Mouse (Mus musculus) ES-Bruce4 (cell line): ENCODE measurements at regions not wholly inside any gene's neighbourhood (a gene's known extent, or its start where the extent isn't known, plus 50 kb on each side); places are given as distances from the start of the nearest gene placed in this dataset.

Experiments used
- CTCF ChIP-seq: IDR thresholded peaks from one replicate; pipeline ENCODE4 v1.8.1; 2011; ENCODE audit warnings: low read depth, low read length
- POLR2A ChIP-seq: IDR thresholded peaks from one replicate; pipeline ENCODE4 v1.8.1; 2011; ENCODE audit warnings: low read length; ENCODE audit not compliant: insufficient read depth

DNA sequence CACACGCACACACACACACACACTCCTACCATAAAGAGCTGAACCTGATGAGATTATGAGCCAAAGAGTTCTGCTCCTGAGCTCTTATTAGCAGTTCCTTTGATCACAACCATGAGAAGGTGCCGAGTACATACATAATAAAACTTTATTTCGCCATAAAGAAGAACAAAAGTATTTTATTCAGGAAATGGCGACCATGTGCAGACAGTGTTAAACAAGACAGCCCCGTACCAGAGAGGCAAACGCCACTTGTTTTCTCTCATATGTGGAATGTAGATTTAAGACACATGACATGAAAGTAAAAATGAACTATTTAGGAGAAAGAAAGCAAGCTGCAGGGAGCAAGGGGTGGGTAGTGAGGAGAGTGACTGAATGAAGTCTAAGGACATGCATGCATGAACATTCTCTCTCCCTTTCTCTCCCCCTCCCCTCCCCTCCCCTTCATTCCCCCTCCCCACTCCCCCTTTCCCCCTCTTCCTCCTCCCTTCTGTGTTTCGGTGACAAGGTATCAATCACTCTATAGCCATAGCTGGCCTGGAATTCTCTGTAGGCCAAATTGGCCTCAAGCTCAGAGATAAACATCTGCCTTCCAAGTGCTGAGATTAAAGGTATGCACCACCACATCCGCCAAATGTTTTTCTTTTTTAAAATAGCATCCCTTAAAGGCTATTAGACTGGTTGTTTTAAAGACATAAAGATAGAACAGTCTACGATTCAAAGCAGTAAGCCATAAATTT, 266.0 kb upstream of the Map3k7 start:
- no peak for TF ChIP-seq CTCF
- no peak for TF ChIP-seq POLR2A
